Mouse (Mus musculus): Measurements from ENCODE around the gene Taf8. TPM values are rescaled to one million over a fixed set of nuclear protein-coding genes. Genes with fewer than 3 reads are reported as not detected.

The Taf8 gene
- total RNA-seq, 2 experiments from 2014 or later: 9.6 to 10.0 TPM

DNA sequence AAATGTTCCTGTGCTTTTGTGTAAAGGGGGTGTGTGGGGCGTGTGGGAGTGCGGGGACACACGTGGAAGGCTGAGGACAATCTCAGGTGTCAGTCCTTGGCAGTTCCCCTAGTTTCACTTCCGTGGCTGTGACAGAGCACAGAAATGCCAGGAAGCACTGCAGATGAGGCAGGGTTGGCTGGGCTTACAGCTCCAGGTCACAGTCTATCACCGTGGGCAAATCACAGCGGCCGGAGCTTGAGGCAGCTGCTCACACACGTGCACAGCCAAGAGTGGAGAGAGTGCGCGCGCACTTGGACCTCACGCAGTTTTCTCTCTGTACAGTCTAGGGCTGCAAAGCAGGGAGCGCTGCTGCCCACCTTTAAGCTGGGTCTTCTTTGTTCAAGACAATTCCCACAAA lies 43.8 kb downstream of the Taf8 start:
- no peak for DNase-seq

DNA sequence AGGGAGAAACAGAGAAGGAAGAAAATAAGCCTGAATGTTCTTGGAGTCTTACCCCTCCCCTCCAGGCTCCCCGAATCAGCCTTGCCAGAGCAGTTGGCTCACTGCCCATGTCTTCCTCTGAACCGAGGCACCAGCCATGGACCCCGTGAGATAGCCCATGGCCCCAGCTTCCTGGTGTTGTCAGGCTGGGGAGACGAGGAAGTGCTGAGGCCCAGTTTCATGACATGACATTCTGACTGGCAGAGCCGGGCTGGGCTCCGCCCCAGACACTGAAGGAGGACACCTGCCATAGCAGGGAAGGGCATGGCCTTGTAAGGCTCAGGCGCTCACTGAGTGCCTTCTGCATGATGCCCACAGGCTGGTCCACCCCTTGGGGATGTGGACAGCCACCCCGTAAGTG lies 47.4 kb downstream of the Taf8 start:
- DNase-seq: no peak

DNA sequence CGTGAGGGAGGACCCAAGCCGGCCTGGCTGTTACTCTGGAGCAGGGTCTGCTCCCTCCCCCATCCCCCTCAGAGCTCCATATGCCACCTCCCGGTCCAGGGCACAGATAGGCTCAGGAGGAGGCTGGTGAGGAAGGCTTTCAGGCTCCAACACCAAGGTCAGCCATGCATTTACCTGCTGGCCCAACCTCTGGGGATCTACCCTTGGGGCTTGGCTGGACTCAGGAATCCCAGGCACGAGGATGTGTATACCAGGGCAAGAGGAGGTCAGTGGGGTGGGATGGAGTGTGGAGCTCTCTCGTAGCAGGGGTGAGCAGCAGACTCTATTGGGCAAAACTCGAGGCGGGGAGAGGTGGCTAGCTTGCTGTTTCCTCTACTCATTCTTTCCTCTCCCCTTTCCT lies 49.2 kb downstream of the Taf8 start:
- no peak for DNase-seq

DNA sequence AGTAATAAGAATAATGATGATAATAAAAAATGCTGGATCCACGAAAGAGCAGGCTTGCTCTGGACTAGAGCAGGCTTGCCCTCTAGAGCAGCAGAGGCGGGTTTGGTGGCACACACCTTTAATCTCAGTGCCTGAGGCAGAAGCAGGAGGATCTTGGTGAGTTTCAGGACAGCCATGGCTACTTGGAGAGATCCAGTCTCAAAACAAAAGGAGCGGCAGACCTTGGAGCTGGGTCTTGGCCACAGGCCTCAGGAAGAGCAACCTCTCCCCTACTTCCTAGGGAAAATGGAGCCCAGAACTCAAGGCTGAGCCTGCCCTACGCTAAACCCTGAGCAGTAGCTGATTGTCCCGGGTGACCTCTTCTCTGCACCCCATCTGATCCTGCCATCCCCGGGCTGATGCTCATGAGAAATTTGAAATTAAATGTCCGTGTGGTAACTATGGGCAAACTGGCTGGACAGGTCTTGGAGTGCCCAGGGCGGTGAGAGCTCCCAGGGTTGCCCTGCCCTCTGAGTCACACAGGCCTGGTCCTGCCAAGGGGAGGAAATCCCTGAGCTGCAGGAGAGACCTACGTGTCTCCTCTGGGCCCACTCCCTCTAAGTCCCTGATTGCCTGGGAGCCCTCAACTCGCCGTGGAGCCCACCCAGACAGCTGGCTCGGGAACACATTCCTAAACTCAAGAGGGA lies 51.1 kb downstream of the Taf8 start:
- DNase-seq: no peak

DNA sequence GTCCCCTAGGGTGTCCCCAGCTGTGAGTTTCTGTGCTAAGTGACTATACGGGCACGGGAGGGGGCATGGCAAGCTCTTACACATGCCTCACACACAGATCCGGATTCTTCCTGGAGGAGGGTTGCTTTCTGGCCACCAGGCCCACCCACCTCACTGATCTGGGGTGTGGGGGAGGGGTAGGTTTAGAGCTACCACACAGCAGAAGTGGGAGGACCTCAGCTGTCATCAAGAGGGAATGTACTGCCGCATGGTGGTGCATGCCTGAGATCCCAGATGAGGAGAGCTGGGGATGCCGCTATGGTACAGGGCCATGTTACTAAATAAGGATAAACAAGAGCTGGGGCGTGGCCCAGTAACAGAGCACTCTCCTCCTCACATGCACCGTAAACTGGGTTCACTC lies 51.9 kb downstream of the Taf8 start:
- DNase-seq: no peak

DNA sequence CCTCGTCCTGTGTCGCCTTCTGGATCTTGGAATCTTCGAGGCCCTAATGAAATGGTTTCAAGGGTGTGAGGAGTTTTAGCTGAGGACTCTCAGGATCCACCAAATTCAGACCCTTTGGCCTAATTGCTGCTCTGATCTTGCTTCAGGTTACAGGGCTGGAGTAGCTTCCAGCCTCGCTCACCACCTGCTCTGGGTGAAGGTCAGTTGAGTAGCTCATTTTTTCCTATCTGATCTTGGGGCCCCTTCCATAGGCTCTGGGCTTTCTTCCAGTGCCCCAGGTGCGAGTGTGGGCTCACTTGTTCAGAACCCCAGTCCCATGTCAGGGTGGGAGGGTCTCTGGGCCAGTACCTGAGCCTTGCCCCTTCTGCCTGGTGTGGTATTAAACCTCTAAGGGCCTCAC lies 52.7 kb downstream of the Taf8 start:
- DNase-seq: no peak

DNA sequence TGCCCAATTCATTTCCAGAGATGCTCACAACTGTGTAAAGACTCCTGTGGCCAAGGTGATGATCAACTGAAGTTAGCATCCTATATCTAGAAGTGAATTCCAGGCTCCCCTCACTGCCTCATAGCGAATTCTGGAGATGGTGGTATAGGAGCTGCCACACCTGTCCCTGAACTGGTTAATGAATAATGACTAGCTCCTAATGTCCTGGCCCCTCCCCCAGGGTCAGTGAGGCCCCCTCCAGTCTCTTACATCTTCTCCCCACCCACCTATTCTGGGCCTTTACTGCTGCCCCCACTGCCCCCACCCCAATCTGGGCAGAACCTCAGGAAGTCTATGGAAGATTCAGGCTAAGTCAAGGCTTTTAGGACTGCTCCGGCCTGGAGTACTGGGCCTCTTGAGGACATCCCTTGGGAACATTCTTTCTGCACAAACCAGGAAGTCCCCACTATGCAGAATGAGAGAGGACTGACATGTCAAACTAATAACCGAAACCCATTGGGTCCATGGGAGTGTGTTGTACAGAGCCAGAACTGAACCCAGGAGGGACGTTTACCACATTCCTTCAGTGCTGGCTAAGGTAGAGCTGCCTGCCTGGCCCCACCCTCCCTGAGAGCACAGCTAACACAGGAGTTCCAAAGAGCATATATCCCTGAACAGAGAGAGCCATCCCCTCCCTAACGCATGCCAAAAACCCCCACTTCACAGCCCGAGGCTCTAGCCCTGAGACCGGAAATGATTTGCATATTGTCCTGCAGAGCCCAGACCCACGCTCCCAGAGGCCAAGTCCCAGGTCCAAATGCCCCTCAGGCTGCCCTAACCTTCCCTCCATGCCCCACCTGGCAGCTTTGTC lies 53.3 kb downstream of the Taf8 start:
- no peak for DNase-seq

DNA sequence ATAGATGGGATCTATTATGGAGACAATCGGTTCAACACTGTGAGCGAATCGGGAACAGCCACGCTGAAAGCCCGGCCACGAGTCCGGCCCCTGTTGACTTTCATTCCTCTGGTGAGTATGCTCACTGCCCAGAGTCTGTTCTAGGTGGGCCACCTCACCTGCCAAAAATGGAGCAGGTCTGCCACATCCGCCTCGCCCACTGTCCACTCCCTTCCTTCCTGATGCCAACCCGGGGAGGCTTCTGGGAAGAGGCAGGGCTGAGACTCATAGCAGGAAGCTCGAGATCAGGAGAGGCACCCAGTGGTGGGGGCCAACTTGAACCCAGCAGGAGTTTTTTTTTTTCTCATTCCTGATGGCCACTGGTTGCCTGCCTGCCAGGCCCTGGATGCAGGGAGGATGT lies 55.5 kb downstream of the Taf8 start:
- no peak for DNase-seq

DNA sequence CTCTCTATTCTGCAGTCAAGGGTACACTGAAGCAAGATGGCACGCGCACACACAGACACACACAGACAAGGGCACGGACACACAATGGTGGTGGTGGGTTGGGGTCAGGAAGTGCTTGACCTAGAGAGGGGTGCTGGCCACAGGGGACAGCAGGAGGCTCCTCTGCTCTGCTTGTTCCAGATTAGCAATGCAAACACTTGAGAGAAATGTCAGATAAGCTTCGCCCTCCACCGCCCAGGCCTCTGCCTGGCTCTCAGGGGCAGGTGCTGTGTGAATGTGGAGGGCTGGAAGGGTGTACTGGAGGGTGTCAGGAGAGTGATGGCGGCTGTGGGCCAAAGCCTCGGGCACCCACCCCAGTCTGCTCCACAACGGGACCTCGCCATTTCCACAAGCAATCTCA lies 56.1 kb downstream of the Taf8 start:
- DNase-seq: no peak

DNA sequence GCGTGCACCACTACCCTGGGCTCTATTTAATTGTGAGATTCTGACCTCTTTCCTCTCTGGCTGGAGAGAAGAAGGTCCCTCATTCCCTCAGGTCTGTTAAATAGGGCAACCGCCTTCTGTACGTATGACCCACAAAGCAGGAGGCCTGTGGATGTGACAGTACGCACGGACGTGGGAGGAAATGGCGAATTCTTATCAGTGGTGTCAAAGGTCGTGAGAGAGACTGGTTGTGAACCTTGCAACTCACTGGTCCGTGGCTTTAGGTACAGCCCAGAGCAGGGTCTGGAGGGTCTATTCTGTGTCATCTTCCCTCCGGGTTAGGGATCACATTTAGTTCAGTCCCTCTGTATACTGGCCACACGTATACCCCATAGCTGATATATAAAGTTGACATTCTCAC lies 56.6 kb downstream of the Taf8 start:
- DNase-seq: no peak

DNA sequence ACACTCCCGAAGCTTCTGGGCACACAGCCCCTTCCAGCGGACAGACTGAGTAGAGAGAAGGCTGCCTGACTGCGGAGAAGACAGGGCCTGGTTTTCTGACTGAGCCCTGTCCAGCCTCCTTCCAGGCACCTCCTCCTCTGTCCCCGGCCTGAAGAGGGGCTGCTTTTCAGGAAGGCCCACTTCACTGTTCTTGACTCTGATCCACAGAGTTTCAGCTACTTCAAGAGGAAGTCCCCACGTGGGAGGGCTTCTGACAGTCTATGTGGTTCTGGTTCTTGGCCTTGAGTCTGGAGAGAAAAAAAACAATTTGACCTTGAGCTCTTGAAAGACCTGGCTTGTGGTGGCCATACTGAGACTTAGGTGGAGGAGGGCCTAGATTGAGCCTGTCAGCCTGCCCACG lies 58.0 kb downstream of the Taf8 start:
- DNase-seq: no peak

DNA sequence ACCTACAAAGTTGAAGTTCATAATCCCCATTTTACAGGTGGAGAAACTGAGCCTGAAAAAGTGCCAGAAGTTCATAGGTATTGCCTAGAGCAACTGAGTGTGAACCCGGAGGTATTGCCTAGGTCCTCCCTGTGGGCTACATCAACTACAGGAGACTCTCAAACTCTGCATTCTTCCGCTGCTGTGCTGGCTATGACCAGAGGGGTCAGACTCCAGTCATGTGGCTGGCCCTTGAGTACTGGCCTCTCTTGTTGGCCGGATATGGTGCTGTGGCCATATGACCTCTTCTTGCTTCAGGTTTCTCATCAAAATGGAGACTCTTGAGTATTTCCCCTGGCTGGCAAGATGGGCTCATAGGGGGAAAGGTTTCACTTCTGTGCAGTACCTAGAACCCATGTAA lies 59.8 kb downstream of the Taf8 start:
- DNase-seq: no peak

DNA sequence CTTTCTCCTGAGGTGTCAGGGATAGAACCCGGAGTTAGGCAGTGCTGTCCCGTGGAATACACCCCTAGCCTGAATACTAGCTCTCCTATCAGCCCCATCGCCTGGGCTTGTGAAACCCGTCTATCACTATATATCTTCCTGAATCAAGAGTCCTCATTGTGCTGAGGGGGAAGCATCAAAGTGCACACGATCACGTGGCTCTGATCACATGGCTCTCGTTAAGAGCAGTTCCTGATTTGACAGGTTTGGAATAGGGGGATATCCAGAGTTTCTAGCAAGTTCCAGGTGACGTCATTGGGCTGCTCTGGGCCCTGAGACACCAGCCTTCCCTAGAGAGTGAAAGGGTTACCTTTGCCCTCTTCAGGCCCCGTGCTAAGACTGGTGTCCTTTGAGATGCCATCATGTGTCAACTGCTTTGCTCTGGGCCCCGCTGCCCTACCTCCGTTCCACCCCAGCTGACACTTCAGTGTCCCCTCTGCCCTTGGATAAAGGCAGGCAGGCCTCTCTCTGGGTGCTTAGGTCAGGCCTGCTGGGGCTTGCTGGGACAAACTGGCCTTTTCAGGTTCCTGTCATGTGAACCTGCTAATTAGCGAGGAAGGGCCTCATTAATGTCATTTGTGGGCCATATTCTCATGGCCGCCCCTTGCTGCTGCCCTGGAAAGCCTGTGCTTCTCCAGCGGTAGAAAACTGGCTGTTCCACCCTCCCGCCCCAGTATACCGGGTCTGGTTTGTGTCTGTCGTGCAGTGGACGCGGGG lies 60.6 kb downstream of the Taf8 start:
- no peak for DNase-seq

DNA sequence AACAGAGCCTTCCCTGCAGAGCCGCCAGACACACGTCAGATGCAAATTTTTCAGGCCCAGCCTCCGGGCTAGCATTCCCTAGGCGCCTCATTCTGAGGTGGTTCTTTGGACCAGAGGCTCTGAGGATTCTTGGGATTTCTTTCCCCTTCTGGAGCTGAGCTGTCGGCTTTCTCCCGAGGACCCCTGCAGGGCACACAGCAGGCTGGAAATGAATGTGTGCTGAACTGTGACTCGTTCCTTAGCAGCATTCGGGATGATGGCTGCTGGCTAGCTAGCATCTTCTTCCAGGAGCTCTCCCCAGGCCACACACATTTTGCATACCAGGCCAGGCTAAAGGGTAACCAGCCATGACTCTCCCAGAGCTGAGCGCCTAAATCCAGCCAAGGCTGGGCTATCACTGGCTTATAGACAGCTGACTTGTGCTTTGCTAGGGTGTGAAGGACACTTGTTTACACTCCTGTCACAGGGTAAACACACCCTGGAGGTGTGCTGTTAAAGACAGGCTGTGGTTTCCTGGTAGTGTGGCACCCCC lies 61.7 kb downstream of the Taf8 start:
- no peak for DNase-seq

DNA sequence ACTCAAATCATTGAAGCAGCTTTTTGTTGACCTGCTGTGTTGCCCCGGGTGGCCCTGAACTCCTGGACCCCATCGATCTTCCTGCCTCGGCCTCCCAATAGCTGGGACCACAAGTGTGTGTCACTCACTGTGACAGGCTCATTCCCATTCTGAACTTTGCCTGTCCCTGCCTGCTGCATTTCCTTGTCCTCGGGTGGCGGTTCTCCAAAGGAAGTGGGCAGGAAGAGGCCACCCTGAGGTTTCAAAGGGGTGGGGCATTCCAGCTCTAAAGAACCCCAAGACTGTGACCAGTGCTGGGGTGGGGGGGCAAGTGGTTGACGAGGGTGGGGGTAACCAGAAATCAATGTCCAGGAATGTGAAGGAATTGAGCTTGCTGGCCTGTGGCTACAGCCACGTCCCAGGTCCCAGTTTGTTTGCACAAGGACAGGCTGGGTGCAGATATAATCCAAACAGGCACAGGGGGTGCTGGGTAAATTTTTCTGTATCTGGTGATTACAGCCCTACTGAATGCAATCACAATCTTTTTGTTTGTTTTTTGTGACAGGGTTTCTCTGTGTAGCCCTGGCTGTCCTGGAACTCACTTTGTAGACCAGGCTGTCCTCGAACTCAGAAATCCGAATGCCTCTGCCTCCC lies 62.6 kb downstream of the Taf8 start:
- DNase-seq: no peak

DNA sequence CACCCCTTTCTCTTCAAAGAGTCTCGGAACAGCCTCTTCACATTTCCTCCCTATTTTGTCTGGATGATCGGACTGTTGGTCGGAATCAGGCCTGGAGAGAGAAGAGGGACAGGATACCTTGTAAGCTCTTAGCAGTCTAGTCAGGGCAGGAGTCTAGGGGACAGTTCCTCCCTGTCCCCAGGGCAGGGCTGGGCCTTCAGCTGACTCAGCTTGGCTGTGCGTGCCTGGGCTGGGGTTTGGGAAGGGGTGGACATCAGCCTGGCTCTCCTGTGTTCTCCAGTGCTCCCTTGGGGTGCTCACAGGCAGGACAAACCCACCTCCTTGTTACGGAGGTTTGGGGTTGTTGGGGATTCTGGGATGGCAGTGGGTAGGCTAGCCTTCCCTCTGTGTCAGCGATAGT lies 63.5 kb downstream of the Taf8 start:
- no peak for DNase-seq

DNA sequence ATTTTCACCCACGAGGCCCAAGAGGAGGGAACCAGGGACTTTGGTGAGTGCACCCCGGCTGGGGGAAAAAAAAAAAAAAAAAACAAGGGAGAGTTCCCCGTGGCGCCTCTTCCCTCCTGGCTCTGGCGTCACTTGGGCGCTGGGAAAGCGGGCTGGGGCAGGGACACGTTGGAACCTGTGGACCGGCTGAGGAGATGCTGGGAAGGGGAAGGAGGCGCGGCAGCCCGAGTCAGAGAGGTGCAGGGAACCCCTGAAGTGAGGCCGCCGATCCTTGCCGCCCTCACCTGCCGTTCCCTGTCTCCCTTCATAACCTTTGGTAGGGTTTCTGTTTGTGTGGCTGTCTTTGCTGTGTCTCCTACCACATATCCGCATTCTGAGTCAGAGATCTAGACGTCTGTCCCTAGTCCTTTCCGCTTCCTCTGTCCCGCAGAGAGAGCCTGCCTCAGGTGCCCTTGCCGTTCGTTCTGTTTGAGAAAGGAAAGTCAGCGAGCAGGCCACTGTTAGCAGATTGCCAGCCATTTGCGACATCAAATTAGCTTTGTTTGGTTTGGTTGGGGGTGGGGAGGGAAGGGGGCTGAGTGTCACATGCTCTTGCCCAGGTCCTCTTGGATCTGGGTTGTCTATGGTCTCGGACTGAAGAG lies 65.1 kb downstream of the Taf8 start, which contains the start of gene 1700001C19Rik:
Gene 1700001C19Rik, minus strand, starts transcription at position 470 of the 641 bp plus-strand sequence.
- DNase-seq: no peak

DNA sequence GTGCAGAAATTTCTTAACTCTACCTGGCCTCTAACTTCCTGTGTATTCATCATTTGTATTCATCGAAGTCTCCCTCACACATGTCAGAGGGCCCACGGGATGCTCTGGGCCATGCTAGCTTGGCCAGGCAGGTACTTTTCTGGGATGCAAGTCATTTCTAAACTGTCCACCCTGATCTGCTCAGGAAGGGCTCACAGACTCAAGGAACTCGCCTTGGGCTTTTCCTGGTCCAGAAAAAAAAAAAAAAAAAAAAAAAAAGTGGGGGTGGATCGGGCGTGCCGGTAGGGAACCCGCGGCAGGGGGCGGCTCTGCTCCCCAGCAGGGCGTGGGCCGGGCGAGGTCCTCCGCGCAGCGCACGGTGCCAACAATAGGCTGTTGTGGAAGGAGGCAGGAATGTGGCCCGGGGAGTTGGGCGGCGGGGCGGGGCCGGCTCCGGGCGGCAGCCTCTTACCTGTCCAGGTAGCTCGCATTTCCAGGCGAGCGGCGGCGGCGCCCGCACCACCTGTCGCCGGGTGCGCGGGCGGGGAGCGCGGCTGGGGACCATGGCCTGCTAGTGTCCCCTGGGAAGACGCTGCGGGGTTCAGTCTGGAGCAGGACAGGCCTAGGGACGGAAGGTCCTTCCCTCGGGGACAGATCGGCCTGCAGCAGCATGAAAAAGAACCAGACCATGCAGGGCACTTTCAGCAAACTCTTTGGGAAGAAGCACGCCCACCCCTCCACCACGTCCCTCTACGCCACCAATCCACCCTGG lies 65.8 kb downstream of the Taf8 start, which contains the start of gene AI661453:
Gene AI661453, plus strand, starts transcription at position 460 of the 751 bp plus-strand sequence.
- peak; percentile 17 for DNase-seq

Measured in gastrocnemius, postnatal 25 days (tissue).